ENCODE assay signal across 17 mouse cellular contexts in the genomic region with DNA sequence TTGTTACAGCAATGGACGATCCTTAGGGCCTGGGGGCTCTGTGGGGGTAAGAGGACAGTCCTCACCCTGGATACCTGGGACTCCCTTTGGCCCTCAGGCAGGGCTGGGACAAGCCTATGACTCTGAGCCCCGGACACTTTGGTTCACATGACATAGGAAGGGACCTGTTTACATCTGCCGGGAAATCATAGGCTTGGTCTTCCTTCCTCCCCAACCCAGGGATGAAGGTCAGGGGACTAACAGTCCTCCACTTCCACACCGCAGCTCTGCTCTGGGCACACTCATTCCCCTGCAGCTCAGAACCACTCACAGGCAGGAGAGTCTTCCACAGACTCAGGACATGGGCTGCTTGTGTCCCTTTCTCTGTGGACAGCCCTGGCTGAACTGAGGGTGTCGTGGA. TPM values are rescaled to one million over a fixed set of nuclear protein-coding genes. Genes with fewer than 3 reads are reported as not detected.
"Had no signal": no experiment of that assay in that cellular context is flagged by ENCODE, and none has a peak within 500 bp of the region (broad histone marks: within the 10 kb centered on the region; RNA-seq: fewer than 3 reads in every experiment).

No protein-coding gene starts in this region.

- H3K27ac ChIP-seq: liver, embryonic 13.5 days; liver, embryonic 15.5 days; macrophage; midbrain, embryonic 13.5 days; midbrain, embryonic 15.5 days; stomach, embryonic 15.5 days; stomach, postnatal 0 days had no signal

- DNase-seq: liver, embryonic 13.5 days; liver, postnatal 0 days; lung, embryonic 14.5 days; right cerebral cortex, postnatal 14 days; thymus, adult 2 months; thymus, postnatal 25 days; thymus, postnatal 4 days had no signal

- ATAC-seq: liver, postnatal 0 days; midbrain, embryonic 13.5 days; midbrain, embryonic 15.5 days had no signal

- H3K27me3 ChIP-seq: midbrain, embryonic 13.5 days; midbrain, embryonic 15.5 days; stomach, embryonic 15.5 days had no signal

- H3K4me2 ChIP-seq: liver, embryonic 11.5 days; liver, embryonic 13.5 days; liver, embryonic 15.5 days; lung, embryonic 14.5 days; midbrain, embryonic 11.5 days; midbrain, embryonic 13.5 days; midbrain, embryonic 15.5 days; stomach, embryonic 15.5 days had no signal

- H3K9me3 ChIP-seq: liver, embryonic 13.5 days; liver, embryonic 15.5 days; midbrain, embryonic 13.5 days; midbrain, embryonic 15.5 days; stomach, embryonic 15.5 days had no signal

- H3K9ac ChIP-seq: liver, embryonic 13.5 days; liver, embryonic 15.5 days; liver, postnatal 0 days; lung, embryonic 14.5 days; midbrain, embryonic 13.5 days; midbrain, embryonic 15.5 days; stomach, embryonic 15.5 days had no signal

- H3K4me3 ChIP-seq: liver, embryonic 13.5 days; liver, embryonic 15.5 days; megakaryocyte, embryonic 14.5 days; midbrain, embryonic 13.5 days; midbrain, embryonic 15.5 days; stomach, embryonic 15.5 days had no signal

RNA-seq across cellular contexts. Expression of a gene that starts 16.5 kb away (rescaled TPM):
- polyA plus RNA-seq: liver, embryonic 11.5 days; liver, embryonic 13.5 days; liver, embryonic 15.5 days; liver, postnatal 0 days; macrophage; neural tube, embryonic 11.5 days; stomach, postnatal 0 days had no signal

RNA-seq across cellular contexts. Expression of a gene that starts 20.4 kb away (rescaled TPM):
- polyA plus RNA-seq: liver, embryonic 13.5 days had no signal
